Mouse (Mus musculus) limb, embryonic 14.5 days (tissue): ENCODE data around the gene Golga2. TPM values are rescaled to one million over a fixed set of nuclear protein-coding genes. Genes with fewer than 3 reads are reported as not detected.

Experiments
- ATAC-seq: fragments of 200-750 bp; cut with Nextera tagmentation; 2 replicates; pipeline ENCODE4 v1.8.0; 2017; ENCODE audit warnings: low read depth, moderate number of reproducible peaks, moderate TSS enrichment; ENCODE audit not compliant: low FRiP score
- DNase-seq: peaks from one replicate; pipeline ENCODE4 v3.0.0-alpha.2; 2015; ENCODE audit warnings: low spot score
- H3K27ac ChIP-seq: fragments of 300-500 bp; sonication (generic); replicated peaks from 2 replicates; pipeline ENCODE4 v1.5.1; 2014; ENCODE audit warnings: low read depth, mild to moderate bottlenecking, low read length, moderate library complexity, mixed read lengths
- H3K27me3 ChIP-seq: fragments of 300-500 bp; sonication (generic); 2 replicates; pipeline ENCODE4 v1.6.1; 2014; ENCODE audit warnings: low read length, mixed read lengths; ENCODE audit not compliant: control insufficient read depth, insufficient read depth
- H3K36me3 ChIP-seq: fragments of 300-500 bp; sonication (generic); 2 replicates; pipeline ENCODE4 v1.6.1; 2014; ENCODE audit warnings: mild to moderate bottlenecking, low read length, moderate library complexity, mixed read lengths; ENCODE audit not compliant: control insufficient read depth, insufficient read depth
- H3K4me1 ChIP-seq: fragments of 300-500 bp; sonication (generic); 2 replicates; pipeline ENCODE4 v1.6.1; 2014; ENCODE audit warnings: antibody characterized with exemption, low read length, mixed read lengths; ENCODE audit not compliant: control insufficient read depth, insufficient read depth
- H3K4me2 ChIP-seq: fragments of 300-500 bp; sonication (generic); replicated peaks from 2 replicates; pipeline ENCODE4 v1.6.1; 2014; ENCODE audit warnings: low read depth, mild to moderate bottlenecking, low read length, moderate library complexity; ENCODE audit not compliant: severe bottlenecking
- H3K4me3 ChIP-seq: fragments of 300-500 bp; sonication (generic); replicated peaks from 2 replicates; pipeline ENCODE4 v1.5.1; 2014; ENCODE audit warnings: low read length
- H3K9ac ChIP-seq: fragments of 300-500 bp; sonication (generic); 2 replicates; pipeline ENCODE4 v1.6.1; 2014; ENCODE audit warnings: mild to moderate bottlenecking, low read depth, low read length, moderate library complexity; ENCODE audit not compliant: severe bottlenecking
- H3K9me3 ChIP-seq: fragments of 300-500 bp; sonication (generic); 2 replicates; pipeline ENCODE4 v1.6.1; 2016; ENCODE audit warnings: low read length; ENCODE audit not compliant: control insufficient read depth
- POLR2A ChIP-seq: fragments of 200-500 bp; IDR thresholded peaks from 2 replicates; pipeline ENCODE4 v1.8.0; 2012; ENCODE audit warnings: inconsistent platforms, mild to moderate bottlenecking, moderate library complexity, borderline replicate concordance; ENCODE audit not compliant: insufficient read depth, insufficient read length; ENCODE audit errors: extremely low read depth
- WGBS: fragments of 180-500 bp; shearing (Covaris S2); extraction: QIAGEN DNeasy Blood & Tissue Kit; methylation state at CpG from one replicate; pipeline ENCODE4 v1.1.7; 2014; 5-methylcytosine and 5-hydroxymethylcytosine counted together
- microRNA-seq: library from miRNA; unstranded; fragments of <30 nt; microRNA quantifications from one replicate; pipeline ENCODE4, GENCODE M21; 2016
- polyA plus RNA-seq, 2 experiments: library from polyadenylated mRNA; depleted of rRNA in 1 of 2; stranded (reverse) in 1 of 2; unstranded in 1 of 2; fragments of >200 nt; fragmentation: Nextera tagmentation in 1 of 2; extraction: Ambion mirVana in 1 of 2; gene quantifications; 2 replicates each; pipeline versions ENCODE4 v1.2.1 to v1.2.3; 2012 to 2014

The Golga2 gene
- polyA plus RNA-seq, 2 experiments: 32.4 to 63.1 TPM

DNA sequence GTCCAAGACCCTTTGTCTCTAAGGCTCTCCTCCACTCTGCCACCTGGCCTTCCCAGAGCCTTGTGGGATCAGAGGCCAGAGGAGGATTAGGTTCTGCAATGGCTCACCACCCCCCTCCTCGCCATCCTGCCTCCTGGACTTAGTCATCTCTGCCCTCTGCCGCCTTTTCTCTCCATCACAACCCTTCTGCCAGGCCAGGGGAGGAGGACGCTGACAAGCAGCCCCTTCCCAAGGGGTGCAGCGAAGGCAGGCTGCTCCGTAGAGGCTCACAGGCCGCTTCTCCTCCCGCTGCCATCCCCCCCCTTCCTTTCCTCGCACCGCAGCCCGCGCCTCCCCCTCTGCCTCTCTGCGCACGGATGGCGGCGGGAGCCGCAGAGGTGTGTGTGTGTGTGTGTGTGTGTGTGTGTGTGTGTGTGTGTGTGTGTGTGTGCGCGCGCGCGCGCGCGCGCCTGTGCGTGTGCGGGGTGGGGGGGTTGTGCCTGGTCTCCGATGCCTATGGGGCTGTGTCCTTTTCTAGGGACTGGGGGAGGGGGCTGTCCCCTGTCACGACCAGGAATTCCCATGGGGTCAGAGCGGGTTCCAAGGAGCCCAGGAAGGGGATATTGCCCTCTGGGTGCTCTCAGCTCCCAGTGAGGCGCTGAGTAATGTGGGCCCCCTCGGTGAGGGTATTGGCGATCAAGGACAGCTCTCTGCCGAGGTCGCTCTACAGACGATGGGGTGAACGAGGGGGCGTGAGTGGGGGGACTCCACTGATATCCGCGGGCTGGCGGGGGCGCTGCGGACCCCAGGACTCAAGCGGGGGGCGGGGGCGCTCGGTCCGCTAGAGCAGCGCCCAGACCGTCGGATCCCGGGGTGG, 65.2 kb downstream of the Golga2 start, which contains the start of gene Ciz1:
TSS of gene Ciz1 (plus strand) at position 177 of the 856 bp plus-strand sequence.
- Histone ChIP-seq H3K9ac (peak within 1 kb of the TSS; percentile 84), H3K9me3 (no peaks in the 10 kb centered on the region), H3K27ac (peak within 1 kb of the TSS; percentile 91), H3K4me2 (peak within 1 kb of the TSS; percentile 79), H3K4me3 (peak within 1 kb of the TSS; percentile 80), H3K36me3 (peaks cover 17% of the 10 kb centered on the region), H3K27me3 (no peaks in the 10 kb centered on the region), H3K4me1 (peaks cover 16% of the 10 kb centered on the region; the same call in 1 of the 2 replicates)
- under 1% methylated on average over 33 of the region's 52 CpGs for WGBS
- ATAC-seq (peak; percentile 53), DNase-seq (peak; percentile 21)
- TF ChIP-seq POLR2A: no peak

DNA sequence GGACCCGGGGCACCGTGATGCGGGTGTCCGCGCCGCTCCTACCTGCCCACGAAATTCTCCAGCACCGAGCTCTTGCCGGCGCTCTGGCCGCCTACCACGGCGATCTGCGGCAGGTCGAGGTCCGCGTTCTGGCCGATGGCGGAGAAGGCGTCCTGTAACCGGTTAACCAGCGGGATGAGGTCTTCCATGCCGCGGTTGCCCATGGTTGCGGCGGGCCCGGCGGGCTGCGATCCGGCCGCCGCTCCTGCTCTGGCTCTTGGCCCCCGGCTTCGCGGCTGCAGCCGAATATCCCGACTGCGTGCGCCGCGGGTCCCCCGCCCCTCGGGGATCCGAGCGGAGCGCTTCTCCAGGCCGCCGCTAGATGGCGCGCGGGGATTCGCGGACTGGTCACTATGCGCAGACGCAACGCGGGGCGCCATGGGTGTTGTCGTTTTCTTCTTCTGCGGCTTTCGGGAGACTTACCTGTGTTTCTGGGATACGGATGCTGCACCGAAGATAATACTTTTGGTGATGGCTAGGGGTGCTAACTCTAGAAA, 65.9 kb downstream of the Golga2 start, which contains the start of gene Dnm1:
TSS of gene Dnm1 (minus strand) at position 332 of the 536 bp plus-strand sequence.
- Histone ChIP-seq H3K4me3 (peak within 1 kb of the TSS; percentile 80), H3K27ac (peak within 1 kb of the TSS; percentile 91), H3K9ac (peak within 1 kb of the TSS; percentile 84), H3K4me2 (peak within 1 kb of the TSS; percentile 79), H3K9me3 (no peaks in the 10 kb centered on the region), H3K36me3 (peaks cover 16% of the 10 kb centered on the region), H3K4me1 (peaks cover 16% of the 10 kb centered on the region; the same call in 1 of the 2 replicates), H3K27me3 (no peaks in the 10 kb centered on the region)
- TF ChIP-seq POLR2A: no peak
- WGBS: under 1% methylated on average over 46 of the region's 63 CpGs
- DNase-seq (peak; percentile 90), ATAC-seq (peak; percentile 88)

DNA sequence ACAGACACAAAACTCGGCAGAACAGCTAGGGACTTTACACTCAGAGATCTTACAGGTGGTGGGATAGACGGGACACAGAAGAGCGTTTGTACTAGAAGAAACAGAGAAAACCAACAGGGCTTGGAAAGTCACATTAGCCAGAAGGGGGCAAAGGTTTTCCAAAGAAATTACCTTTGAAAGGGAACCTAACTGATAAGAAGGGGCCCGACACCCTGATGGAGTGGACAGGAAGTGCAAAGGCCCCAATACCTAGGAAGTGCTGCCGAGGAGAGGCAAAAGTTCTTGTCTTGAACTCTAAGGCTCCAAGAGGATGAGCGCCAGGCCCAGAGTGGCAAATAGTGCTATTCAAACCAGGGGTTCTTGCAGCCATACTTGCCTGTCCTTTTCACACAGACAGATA, 66.7 kb downstream of the Golga2 start:
- ATAC-seq (no peak), DNase-seq (no peak)
- Histone ChIP-seq H3K4me2 (peak overlapping the region; percentile 79), H3K4me3 (no peak overlapping the region), H3K4me1 (peaks cover 16% of the 10 kb centered on the region; the same call in 1 of the 2 replicates), H3K36me3 (peaks cover 9% of the 10 kb centered on the region), H3K9me3 (no peaks in the 10 kb centered on the region), H3K27me3 (no peaks in the 10 kb centered on the region), H3K9ac (no peak overlapping the region), H3K27ac (no peak overlapping the region)
- WGBS: 58% methylated on average over 6 of the region's 6 CpGs
- TF ChIP-seq POLR2A: no peak

DNA sequence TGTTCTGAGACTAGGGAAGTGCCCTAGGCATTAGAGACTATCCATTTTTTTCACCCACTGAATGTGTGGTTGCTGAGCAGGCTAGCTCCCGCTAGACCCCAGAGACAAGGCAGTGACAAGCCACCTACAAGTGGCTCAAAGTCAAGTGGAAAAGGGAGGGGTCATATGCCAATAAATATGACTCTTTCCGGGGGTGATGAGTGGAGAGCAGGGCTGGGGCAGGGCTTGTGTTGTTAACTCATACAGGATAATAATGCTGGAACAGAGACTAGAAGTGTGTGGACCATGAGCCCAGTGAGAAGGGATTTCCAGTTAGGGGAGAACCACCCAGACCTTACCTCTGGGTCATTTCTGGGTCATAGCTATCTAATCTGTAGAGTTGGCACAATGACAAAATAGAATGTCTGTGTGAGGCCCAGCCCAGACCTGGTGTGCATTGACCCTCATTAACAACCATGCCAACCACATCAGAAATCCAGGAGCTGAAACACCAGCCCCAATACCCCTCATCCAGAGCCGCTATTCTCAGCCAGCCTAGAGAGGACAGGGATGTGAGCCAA, 67.2 kb downstream of the Golga2 start:
- Histone ChIP-seq H3K27me3 (no peaks in the 10 kb centered on the region), H3K27ac (no peak overlapping the region), H3K36me3 (peaks cover 3% of the 10 kb centered on the region), H3K4me1 (peaks cover 16% of the 10 kb centered on the region; the same call in 1 of the 2 replicates), H3K9me3 (no peaks in the 10 kb centered on the region), H3K4me3 (no peak overlapping the region), H3K4me2 (no peak overlapping the region), H3K9ac (no peak overlapping the region)
- 82% methylated on average over 3 of the region's 3 CpGs for WGBS
- DNase-seq: no peak
- no peak for ATAC-seq
- TF ChIP-seq POLR2A: no peak

DNA sequence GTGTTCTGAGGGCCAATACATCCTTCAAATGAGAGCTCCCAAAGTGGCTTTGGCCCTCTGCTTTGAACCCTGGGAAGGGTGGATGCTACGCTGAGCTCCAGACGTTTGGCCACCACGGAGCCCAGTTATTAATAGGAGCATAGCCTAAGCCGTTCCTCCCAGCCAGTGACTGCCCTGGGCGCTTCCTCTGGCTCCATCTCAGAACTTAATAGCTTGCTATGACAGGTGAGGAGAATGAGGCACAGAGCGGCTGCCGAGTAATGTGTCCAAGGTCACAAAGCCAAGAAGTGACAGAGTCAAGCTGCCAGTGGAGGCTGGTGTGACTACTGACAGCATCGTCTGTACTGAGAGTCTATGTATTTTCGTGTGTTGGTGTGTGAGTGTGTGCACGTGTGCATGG, 69.0 kb downstream of the Golga2 start:
- Histone ChIP-seq H3K4me2 (no peak overlapping the region), H3K9me3 (no peaks in the 10 kb centered on the region), H3K27me3 (no peaks in the 10 kb centered on the region), H3K4me3 (no peak overlapping the region), H3K9ac (no peak overlapping the region), H3K27ac (no peak overlapping the region), H3K36me3 (no peaks in the 10 kb centered on the region), H3K4me1 (peaks cover 12% of the 10 kb centered on the region)
- ATAC-seq: no peak
- no peak for DNase-seq
- 67% methylated on average over 10 of the region's 10 CpGs for WGBS
- TF ChIP-seq POLR2A: no peak

Small RNAs within 50 kb of the gene (microRNA-seq; reads per million reads assigned to microRNA genes)
- gene Gm23363 (0.69 reads per million), gene Mir199b (1,104 reads per million, percentile 73 among the genes with 10 or more reads in this experiment)

Other genes starting within 250 kb of the Golga2 start
- 6.4 and 6.6 TPM in 2 replicates for gene Fam78a, start 202.5 kb upstream of the Golga2 start, polyA plus RNA-seq (2012; rRNA removed)
- 5.1 and 5.9 TPM in 2 replicates for gene Fam78a, start 202.5 kb upstream of the Golga2 start, polyA plus RNA-seq (2014; fragmentation: Nextera tagmentation; extraction: Ambion mirVana)
- 11.7 and 15.1 TPM in 2 replicates for gene Plpp7, start 191.9 kb upstream of the Golga2 start, polyA plus RNA-seq (2012; rRNA removed)
- 8.9 and 10.0 TPM in 2 replicates for gene Plpp7, start 191.9 kb upstream of the Golga2 start, polyA plus RNA-seq (2014; fragmentation: Nextera tagmentation; extraction: Ambion mirVana)
- gene Prrc2b, start 136.3 kb upstream of the Golga2 start, polyA plus RNA-seq (2012; rRNA removed): 74.6 and 92.4 TPM in 2 replicates
- gene Prrc2b, start 136.3 kb upstream of the Golga2 start, polyA plus RNA-seq (2014; fragmentation: Nextera tagmentation; extraction: Ambion mirVana): 78.2 and 78.3 TPM in 2 replicates
- 36.4 and 45.8 TPM in 2 replicates for gene Pomt1, start 50.8 kb upstream of the Golga2 start, polyA plus RNA-seq (2012; rRNA removed)
- gene Pomt1, start 50.8 kb upstream of the Golga2 start, polyA plus RNA-seq (2014; fragmentation: Nextera tagmentation; extraction: Ambion mirVana): 21.7 and 22.9 TPM in 2 replicates
- gene Uck1, start 27.2 kb upstream of the Golga2 start, polyA plus RNA-seq (2012; rRNA removed): 64.8 and 69.4 TPM in 2 replicates
- 59.9 and 67.8 TPM in 2 replicates for gene Uck1, start 27.2 kb upstream of the Golga2 start, polyA plus RNA-seq (2014; fragmentation: Nextera tagmentation; extraction: Ambion mirVana)
- gene Swi5, start 691 bp downstream of the Golga2 start, polyA plus RNA-seq (2012; rRNA removed): 272 and 324 TPM in 2 replicates
- gene Swi5, start 691 bp downstream of the Golga2 start, polyA plus RNA-seq (2014; fragmentation: Nextera tagmentation; extraction: Ambion mirVana): 221 and 244 TPM in 2 replicates
- 196 and 266 TPM in 2 replicates for gene Ciz1, start 64.9 kb downstream of the Golga2 start, polyA plus RNA-seq (2012; rRNA removed)
- 39.5 and 46.5 TPM in 2 replicates for gene Ciz1, start 64.9 kb downstream of the Golga2 start, polyA plus RNA-seq (2014; fragmentation: Nextera tagmentation; extraction: Ambion mirVana)
- gene Dnm1, start 66.0 kb downstream of the Golga2 start, polyA plus RNA-seq (2012; rRNA removed): 318 and 459 TPM in 2 replicates
- gene Dnm1, start 66.0 kb downstream of the Golga2 start, polyA plus RNA-seq (2014; fragmentation: Nextera tagmentation; extraction: Ambion mirVana): 46.0 and 60.1 TPM in 2 replicates
- 51.3 and 76.1 TPM in 2 replicates for gene 1110008P14Rik, start 94.6 kb downstream of the Golga2 start, polyA plus RNA-seq (2012; rRNA removed)
- gene 1110008P14Rik, start 94.6 kb downstream of the Golga2 start, polyA plus RNA-seq (2014; fragmentation: Nextera tagmentation; extraction: Ambion mirVana): 55.3 and 66.9 TPM in 2 replicates
- gene Lcn2, start 100.9 kb downstream of the Golga2 start, polyA plus RNA-seq (2012; rRNA removed): 1.3 and 2.4 TPM in 2 replicates
- 0.97 and 2.8 TPM in 2 replicates for gene Lcn2, start 100.9 kb downstream of the Golga2 start, polyA plus RNA-seq (2014; fragmentation: Nextera tagmentation; extraction: Ambion mirVana)
- gene Ptges2, start 108.5 kb downstream of the Golga2 start, polyA plus RNA-seq (2012; rRNA removed): 29.3 and 30.5 TPM in 2 replicates
- gene Ptges2, start 108.5 kb downstream of the Golga2 start, polyA plus RNA-seq (2014; fragmentation: Nextera tagmentation; extraction: Ambion mirVana): 26.5 and 30.3 TPM in 2 replicates
- 4.5 and 5.1 TPM in 2 replicates for gene Naif1, start 163.1 kb downstream of the Golga2 start, polyA plus RNA-seq (2012; rRNA removed)
- 4.2 and 5.4 TPM in 2 replicates for gene Naif1, start 163.1 kb downstream of the Golga2 start, polyA plus RNA-seq (2014; fragmentation: Nextera tagmentation; extraction: Ambion mirVana)
- gene Slc25a25, start 164.1 kb downstream of the Golga2 start, polyA plus RNA-seq (2012; rRNA removed): 17.4 and 19.2 TPM in 2 replicates
- 12.7 and 15.1 TPM in 2 replicates for gene Slc25a25, start 164.1 kb downstream of the Golga2 start, polyA plus RNA-seq (2014; fragmentation: Nextera tagmentation; extraction: Ambion mirVana)
- gene Fam102a, start 247.9 kb downstream of the Golga2 start, polyA plus RNA-seq (2012; rRNA removed): 15.3 and 22.8 TPM in 2 replicates
- gene Fam102a, start 247.9 kb downstream of the Golga2 start, polyA plus RNA-seq (2014; fragmentation: Nextera tagmentation; extraction: Ambion mirVana): 17.2 TPM in 2 replicates